9 mouse cellular contexts compared by ENCODE assay signal in genomic region chr5:77137701-77138265, GRCm38 (mm10). TPM values are rescaled to one million over a fixed set of nuclear protein-coding genes. Genes with fewer than 3 reads are reported as not detected.
A peak's percentile ranks its signal among the peaks of the same experiment; 100 is the strongest.
DNase-seq lines count a peak whose midpoint lies in the region; ATAC-seq and TF ChIP-seq lines count a peak whose summit lies in the region.
"Had no signal": no experiment of that assay in that cellular context is flagged by ENCODE, and none has a peak within 500 bp of the region (broad histone marks: within the 10 kb centered on the region; RNA-seq: fewer than 3 reads in every experiment).

No protein-coding gene starts in this region.

- no peaks in the 10 kb centered on the region for H3K36me3 ChIP-seq in kidney, embryonic 14.5 days (ENCODE audit: control insufficient read depth, insufficient read depth, low read length)
- H3K36me3 ChIP-seq in lung, embryonic 15.5 days: no peaks in the 10 kb centered on the region
- H3K36me3 ChIP-seq in intestine, embryonic 15.5 days: no peaks in the 10 kb centered on the region
- H3K36me3 ChIP-seq in liver, embryonic 11.5 days (ENCODE audit: control insufficient read depth, insufficient read depth, low read length): no peaks in the 10 kb centered on the region
- H3K36me3 ChIP-seq: stomach, embryonic 15.5 days had no signal

- no peaks in the 10 kb centered on the region for H3K9me3 ChIP-seq in kidney, embryonic 14.5 days (ENCODE audit: control insufficient read depth, low read length)
- no peaks in the 10 kb centered on the region for H3K9me3 ChIP-seq in lung, embryonic 15.5 days
- no peaks in the 10 kb centered on the region for H3K9me3 ChIP-seq in intestine, embryonic 15.5 days
- no peaks in the 10 kb centered on the region for H3K9me3 ChIP-seq in liver, embryonic 11.5 days (ENCODE audit: control insufficient read depth, low read length)
- H3K9me3 ChIP-seq: stomach, embryonic 15.5 days had no signal

- no peak overlapping the region for H3K4me2 ChIP-seq in kidney, embryonic 14.5 days (replicated peaks; ENCODE audit: low read depth, low read length)
- H3K4me2 ChIP-seq in lung, embryonic 15.5 days: no peak overlapping the region
- H3K4me2 ChIP-seq in intestine, embryonic 15.5 days (replicated peaks): no peak overlapping the region
- no peak overlapping the region for H3K4me2 ChIP-seq in liver, embryonic 11.5 days
- H3K4me2 ChIP-seq: stomach, embryonic 15.5 days had no signal

- TF ChIP-seq CTCF in cerebellum, adult 2 months (IDR thresholded peaks at IDR 0.05; ENCODE audit: borderline replicate concordance, insufficient read depth, low read depth, low read length): no peak

- peak; percentile 36 to 50 for DNase-seq in kidney, postnatal 36 days
- peak; percentile 18 to 34 for DNase-seq in cerebellum, adult 2 months
- peak; percentile 61 for DNase-seq in gastrocnemius, adult 18-20 months (ENCODE audit: low spot score)
- DNase-seq in urinary bladder, postnatal 10 days (ENCODE audit: low spot score): no peak
- DNase-seq in liver, embryonic 11.5 days (ENCODE audit: low spot score): no peak

- ATAC-seq in kidney, embryonic 14.5 days (ENCODE audit: low FRiP score, low TSS enrichment): no peak
- ATAC-seq in lung, embryonic 15.5 days (ENCODE audit: borderline replicate concordance, extremely low read depth, low FRiP score, low TSS enrichment): peak; percentile 70; the same call in 1 of the 2 replicates
- no peak for ATAC-seq in intestine, embryonic 15.5 days
- ATAC-seq in liver, embryonic 11.5 days (replicated peaks; ENCODE audit: low FRiP score): no peak

- no peak overlapping the region for H3K27ac ChIP-seq in kidney, embryonic 14.5 days (ENCODE audit: low read depth, low read length)
- no peak overlapping the region for H3K27ac ChIP-seq in cerebellum, adult 2 months (ENCODE audit: insufficient read depth, low read length)
- peak overlapping the region; percentile 83 for H3K27ac ChIP-seq in lung, embryonic 15.5 days
- no peak overlapping the region for H3K27ac ChIP-seq in intestine, embryonic 15.5 days
- no peak overlapping the region for H3K27ac ChIP-seq in liver, embryonic 11.5 days (ENCODE audit: low read depth, low read length)
- H3K27ac ChIP-seq: stomach, embryonic 15.5 days had no signal

- 69% methylated on average over 8 of the region's 8 CpGs for WGBS in kidney, embryonic 14.5 days
- 19% methylated on average over 8 of the region's 8 CpGs for WGBS in cerebellum, adult 2 months
- 38% methylated on average over 8 of the region's 8 CpGs for WGBS in lung, embryonic 15.5 days
- WGBS in intestine, embryonic 15.5 days: 64% methylated on average over 8 of the region's 8 CpGs
- 61% methylated on average over 8 of the region's 8 CpGs for WGBS in liver, embryonic 11.5 days

- H3K4me1 ChIP-seq in kidney, embryonic 14.5 days (ENCODE audit: control insufficient read depth, insufficient read depth, low read length): no peaks in the 10 kb centered on the region
- peaks cover 3% of the 10 kb centered on the region; the same call in 1 of the 2 replicates for H3K4me1 ChIP-seq in cerebellum, adult 2 months (ENCODE audit: control insufficient read depth, insufficient read depth, low read length)
- H3K4me1 ChIP-seq in lung, embryonic 15.5 days: peaks cover 48% of the 10 kb centered on the region
- no peaks in the 10 kb centered on the region for H3K4me1 ChIP-seq in intestine, embryonic 15.5 days (replicated peaks)
- peaks cover 4% of the 10 kb centered on the region for H3K4me1 ChIP-seq in liver, embryonic 11.5 days (replicated peaks; ENCODE audit: control insufficient read depth, insufficient read depth, low read length)
- H3K4me1 ChIP-seq: stomach, embryonic 15.5 days had no signal

- TF ChIP-seq POLR2A in cerebellum, adult 2 months (IDR thresholded peaks at IDR 0.05; ENCODE audit: borderline replicate concordance, insufficient read depth, low read length): no peak

- no peak overlapping the region for H3K4me3 ChIP-seq in kidney, embryonic 14.5 days (ENCODE audit: low read length)
- H3K4me3 ChIP-seq in cerebellum, adult 2 months (replicated peaks; ENCODE audit: insufficient read depth, low read depth, low read length): no peak overlapping the region
- H3K4me3 ChIP-seq in lung, embryonic 15.5 days: no peak overlapping the region
- H3K4me3 ChIP-seq in intestine, embryonic 15.5 days (replicated peaks): no peak overlapping the region
- no peak overlapping the region for H3K4me3 ChIP-seq in liver, embryonic 11.5 days (ENCODE audit: low read depth, low read length)
- H3K4me3 ChIP-seq: stomach, embryonic 15.5 days had no signal

- H3K9ac ChIP-seq in kidney, embryonic 14.5 days (ENCODE audit: low read depth, low read length): no peak overlapping the region; the same call in 1 of the 2 replicates
- H3K9ac ChIP-seq in lung, embryonic 15.5 days: no peak overlapping the region
- H3K9ac ChIP-seq in intestine, embryonic 15.5 days: no peak overlapping the region
- no peak overlapping the region for H3K9ac ChIP-seq in liver, embryonic 11.5 days (ENCODE audit: low read depth, low read length)
- H3K9ac ChIP-seq: stomach, embryonic 15.5 days had no signal

- H3K27me3 ChIP-seq in kidney, embryonic 14.5 days (ENCODE audit: control insufficient read depth, insufficient read depth, low read length): no peaks in the 10 kb centered on the region
- no peaks in the 10 kb centered on the region for H3K27me3 ChIP-seq in cerebellum, adult 2 months (ENCODE audit: control insufficient read depth, insufficient read depth, low read length)
- H3K27me3 ChIP-seq in lung, embryonic 15.5 days: no peaks in the 10 kb centered on the region
- H3K27me3 ChIP-seq in intestine, embryonic 15.5 days (replicated peaks): no peaks in the 10 kb centered on the region
- H3K27me3 ChIP-seq in liver, embryonic 11.5 days (replicated peaks; ENCODE audit: control insufficient read depth, insufficient read depth, low read length): no peaks in the 10 kb centered on the region
- H3K27me3 ChIP-seq: stomach, embryonic 15.5 days had no signal

RNA-seq across cellular contexts. Expression of gene Hopx, which starts 22.9 kb away (rescaled TPM):
- polyA plus RNA-seq in kidney, embryonic 14.5 days (2014; fragmentation: Nextera tagmentation; extraction: Ambion mirVana): 2.0 and 3.2 TPM in 2 replicates
- polyA plus RNA-seq in cerebellum, adult 2 months (2012; rRNA removed): 238 and 272 TPM in 2 replicates
- total RNA-seq in gastrocnemius, adult 18-20 months (2021): 1 to 10 TPM; 2.6 to 3.3 TPM
- polyA plus RNA-seq in lung, embryonic 15.5 days (2015; fragmentation: Nextera tagmentation; extraction: Ambion mirVana): 6.4 and 7.9 TPM in 2 replicates
- 3.5 and 3.8 TPM in 2 replicates for polyA plus RNA-seq in intestine, embryonic 15.5 days (2015; fragmentation: Nextera tagmentation; extraction: Ambion mirVana)
- 0.15 TPM in 1 of 2 replicates, not detected in the other for polyA plus RNA-seq in liver, embryonic 11.5 days (2014; fragmentation: Nextera tagmentation; extraction: Ambion mirVana)

Comparison
In these comparisons a context has a peak if more than half of its experiments do, and no peak if none do; other contexts are left out.
1. DNase-seq: peak in kidney, postnatal 36 days (2 of 2), cerebellum, adult 2 months (2 of 2) and gastrocnemius, adult 18-20 months (single experiment); none in urinary bladder, postnatal 10 days (single experiment) and liver, embryonic 11.5 days (single experiment).
2. RNA of gene Hopx, which starts 22.9 kb away (polyA plus RNA-seq): 238 to 272 TPM in cerebellum, adult 2 months; 6.4 to 7.9 TPM in lung, embryonic 15.5 days, 3.5 to 3.8 TPM in intestine, embryonic 15.5 days, 2.0 to 3.2 TPM in kidney, embryonic 14.5 days and 0.15 TPM in liver, embryonic 11.5 days; every median in the first group is over 10 times any median in the second.